Mouse (Mus musculus) MEL (cell line): ENCODE results near the gene Apbb1ip.

Experiments used
- CHD2 ChIP-seq: IDR thresholded peaks from 2 replicates; pipeline ENCODE4 v1.6.1; 2011; ENCODE audit warnings: low read length, improper control_type of control experiment
- CTCF ChIP-seq, 3 experiments: IDR thresholded peaks in 2 of 3; conservative IDR thresholded peaks in 1 of 3; 2 replicates each; pipeline ENCODE4 v1.5.1; 2011 to 2012; ENCODE audit warnings: low read length in 3 of 3, low read depth in 2 of 3, mild to moderate bottlenecking in 2 of 3, improper control_type of control experiment in 1 of 3, inconsistent platforms in 1 of 3, mixed read lengths in 1 of 3, moderate library complexity in 1 of 3; ENCODE audit not compliant: control insufficient read depth in 1 of 3, insufficient read depth in 1 of 3, poor library complexity in 1 of 3, severe bottlenecking in 1 of 3
- HCFC1 ChIP-seq: IDR thresholded peaks from 2 replicates; pipeline ENCODE4 v1.6.1; 2012; ENCODE audit warnings: low read depth, mild to moderate bottlenecking, inconsistent platforms, low read length, improper control_type of control experiment, moderate library complexity
- KAT2A ChIP-seq: conservative IDR thresholded peaks from 2 replicates; pipeline ENCODE4 v1.6.1; 2012; ENCODE audit warnings: low read depth, low read length, improper control_type of control experiment, inconsistent platforms
- POLR2A ChIP-seq, 2 experiments: IDR thresholded peaks; 2 replicates each; pipeline ENCODE4 v1.6.1; 2011 to 2012; ENCODE audit warnings: low read length in 2 of 2, mild to moderate bottlenecking in 2 of 2, control low read depth in 1 of 2, improper control_type of control experiment in 1 of 2, low read depth in 1 of 2, moderate library complexity in 1 of 2; ENCODE audit not compliant: control insufficient read depth in 1 of 2, insufficient read depth in 1 of 2, poor library complexity in 1 of 2
- POLR2AphosphoS5 ChIP-seq: IDR thresholded peaks from 2 replicates; pipeline ENCODE4 v1.6.1; 2012; ENCODE audit warnings: low read depth, borderline replicate concordance, mild to moderate bottlenecking, inconsistent platforms, low read length, moderate library complexity, mixed read lengths

DNA sequence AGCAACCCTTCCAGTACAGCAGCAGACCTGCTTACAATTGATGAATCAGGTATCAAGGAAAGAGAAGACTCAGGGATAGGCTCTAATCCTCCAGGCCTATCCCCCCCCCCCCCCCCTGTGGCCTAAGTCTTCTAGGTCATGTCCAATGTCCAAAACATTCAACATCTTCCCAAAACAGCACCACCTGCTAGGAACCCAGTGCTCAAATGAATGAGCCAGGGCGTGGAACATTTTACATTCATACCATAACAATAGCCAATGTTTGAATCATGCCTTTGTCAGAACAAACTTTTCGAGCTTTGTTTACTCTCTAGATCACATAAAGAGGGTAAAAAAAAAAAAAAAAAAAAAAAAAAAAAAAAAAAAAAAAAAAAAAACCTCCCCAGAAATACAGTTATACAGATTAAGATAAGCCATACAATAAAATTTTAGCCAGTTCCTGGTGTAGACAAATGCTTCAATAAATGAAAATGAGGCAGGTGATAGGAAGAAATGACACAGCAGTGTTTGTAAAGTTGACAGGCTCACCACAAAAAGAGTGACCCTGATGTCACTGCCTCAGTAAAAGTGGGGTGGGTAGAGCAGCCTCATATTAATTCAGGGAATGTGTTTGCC is 20.3 kb upstream of the Apbb1ip start:
- TF ChIP-seq CHD2 (no peak), POLR2AphosphoS5 (no peak), CTCF (IDR thresholded peaks at IDR 0.05 in 2 of 3, conservative IDR thresholded peaks at IDR 0.05 in 1 of 3; ENCODE audit: control insufficient read depth in 1 of 3, insufficient read depth in 1 of 3, low read depth in 2 of 3, low read length in 3 of 3, poor library complexity in 1 of 3, severe bottlenecking in 1 of 3) (no peak), POLR2A (IDR thresholded peaks at IDR 0.05; ENCODE audit: control insufficient read depth in 1 of 2, insufficient read depth in 1 of 2, low read depth in 1 of 2, low read length in 2 of 2, poor library complexity in 1 of 2) (no peak), HCFC1 (no peak), KAT2A (no peak)
